Mouse (Mus musculus) ES-Bruce4 (cell line): ENCODE measurements around the gene Acer3. TPM values are rescaled to one million over a fixed set of nuclear protein-coding genes. Genes with fewer than 3 reads are reported as not detected.

ENCODE experiments used
- H3K27ac ChIP-seq: 2 replicates; pipeline ENCODE4 v1.5.1; 2012; ENCODE audit warnings: low read length, inconsistent platforms; ENCODE audit not compliant: insufficient read depth
- H3K27me3 ChIP-seq: 2 replicates; pipeline ENCODE4 v1.6.1; 2012; ENCODE audit warnings: mild to moderate bottlenecking, low read length, inconsistent platforms; ENCODE audit not compliant: control insufficient read depth, poor library complexity, insufficient read depth, severe bottlenecking
- H3K36me3 ChIP-seq: 2 replicates; pipeline ENCODE4 v1.6.1; 2012; ENCODE audit warnings: inconsistent platforms, mild to moderate bottlenecking, low read length, moderate library complexity; ENCODE audit not compliant: control insufficient read depth, poor library complexity, insufficient read depth, severe bottlenecking
- H3K4me1 ChIP-seq: one replicate; pipeline ENCODE4 v1.8.1; 2011; ENCODE audit warnings: low read length; ENCODE audit not compliant: control insufficient read depth, insufficient read depth
- H3K4me3 ChIP-seq: 2 replicates; pipeline ENCODE4 v1.5.1; 2011; ENCODE audit warnings: low read depth, mild to moderate bottlenecking, low read length
- H3K9ac ChIP-seq: 2 replicates; pipeline ENCODE4 v1.6.1; 2012; ENCODE audit warnings: low read depth, mild to moderate bottlenecking, inconsistent platforms; ENCODE audit not compliant: poor library complexity, severe bottlenecking
- H3K9me3 ChIP-seq: replicated peaks from 2 replicates; pipeline ENCODE4 v1.6.1; 2012; ENCODE audit warnings: mild to moderate bottlenecking, low read length, inconsistent platforms; ENCODE audit not compliant: control insufficient read depth, poor library complexity, insufficient read depth, severe bottlenecking
- CTCF ChIP-seq: IDR thresholded peaks from one replicate; pipeline ENCODE4 v1.8.1; 2011; ENCODE audit warnings: low read depth, low read length
- EP300 ChIP-seq: IDR thresholded peaks from 2 replicates; pipeline ENCODE4 v1.6.1; 2011; ENCODE audit warnings: low read depth, low read length; ENCODE audit not compliant: insufficient read depth
- POLR2A ChIP-seq: IDR thresholded peaks from one replicate; pipeline ENCODE4 v1.8.1; 2011; ENCODE audit warnings: low read length; ENCODE audit not compliant: insufficient read depth
- polyA plus RNA-seq: library from polyadenylated mRNA; stranded (reverse); fragments of >200 nt; gene quantifications from 2 replicates; pipeline ENCODE4 v1.2.4, GENCODE M21; 2011; ENCODE audit warnings: low read depth; ENCODE audit not compliant: missing spikeins, insufficient read depth, insufficient read length

The Acer3 gene
- polyA plus RNA-seq, 1 experiment = 18.4 TPM

GRCm38 (mm10) chr7:98164999-98165528, 155.9 kb downstream of the Acer3 start:
- Histone ChIP-seq H3K27ac (no peak overlapping the region), H3K27me3 (no peaks in the 10 kb centered on the region), H3K4me1 (peaks cover 29% of the 10 kb centered on the region), H3K36me3 (no peaks in the 10 kb centered on the region), H3K9me3 (no peaks in the 10 kb centered on the region), H3K9ac (no peak overlapping the region), H3K4me3 (no peak overlapping the region)
- TF ChIP-seq POLR2A = no peak
- peak; percentile 30 for TF ChIP-seq CTCF
- no peak for TF ChIP-seq EP300

DNA sequence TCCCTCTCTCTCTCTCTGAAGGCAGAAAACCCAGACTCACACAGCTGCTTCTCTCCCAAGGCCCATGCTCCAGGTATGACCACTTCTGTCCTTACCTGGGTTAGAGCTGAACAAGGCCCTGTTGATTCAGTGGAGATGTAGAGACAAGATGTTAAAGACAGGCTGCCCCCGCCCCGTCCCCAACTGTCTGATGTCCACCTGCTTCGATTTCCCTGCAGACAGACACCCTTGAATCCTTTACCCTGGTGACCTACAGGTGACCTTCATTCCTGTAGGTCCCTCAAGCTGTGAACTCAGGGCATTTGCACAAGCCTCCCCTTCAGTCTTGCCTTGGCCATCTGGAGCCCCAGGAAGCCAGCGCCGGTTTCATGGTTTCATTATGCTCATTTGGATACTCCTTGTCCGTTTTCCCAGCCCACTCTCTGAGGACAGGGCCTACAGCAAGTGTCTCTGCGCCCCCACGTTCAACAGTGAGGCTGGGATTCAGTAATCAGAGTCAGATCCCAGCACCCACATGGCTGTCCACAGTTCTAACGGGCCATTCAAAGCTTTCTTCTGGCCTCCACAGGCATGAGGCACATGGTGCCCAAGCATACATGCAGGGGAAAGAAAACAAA, 156.5 kb downstream of the Acer3 start:
- no peak overlapping the region for H3K9ac ChIP-seq
- no peaks in the 10 kb centered on the region for H3K36me3 ChIP-seq
- no peaks in the 10 kb centered on the region for H3K27me3 ChIP-seq
- no peaks in the 10 kb centered on the region for H3K9me3 ChIP-seq
- no peak overlapping the region for H3K4me3 ChIP-seq
- H3K4me1 ChIP-seq = peaks cover 29% of the 10 kb centered on the region
- TF ChIP-seq EP300 (peak; percentile 50; the same call in 1 of the 2 replicates), POLR2A (no peak), CTCF (no peak)
- no peak overlapping the region for H3K27ac ChIP-seq

- Histone ChIP-seq H3K9ac (no peak overlapping the region), H3K4me1 (peaks cover 32% of the 10 kb centered on the region), H3K36me3 (no peaks in the 10 kb centered on the region), H3K27ac (no peak overlapping the region), H3K9me3 (no peaks in the 10 kb centered on the region), H3K4me3 (no peak overlapping the region), H3K27me3 (no peaks in the 10 kb centered on the region)
- TF ChIP-seq EP300 = no peak
- no peak for TF ChIP-seq CTCF
- TF ChIP-seq POLR2A = no peak
Observed at GRCm38 (mm10) chr7:98163700-98164099, 157.3 kb downstream of the Acer3 start.

GRCm38 (mm10) chr7:98162239-98162638, 158.8 kb downstream of the Acer3 start:
- Histone ChIP-seq H3K9ac (no peak overlapping the region), H3K27ac (0 out of 2 replicates have a peak overlapping the region, but pooled peaks have one; percentile 16), H3K36me3 (no peaks in the 10 kb centered on the region), H3K9me3 (no peaks in the 10 kb centered on the region), H3K4me3 (no peak overlapping the region), H3K4me1 (peaks cover 33% of the 10 kb centered on the region), H3K27me3 (no peaks in the 10 kb centered on the region)
- TF ChIP-seq EP300 (peak; percentile 75; the same call in 1 of the 2 replicates), CTCF (no peak)

DNA sequence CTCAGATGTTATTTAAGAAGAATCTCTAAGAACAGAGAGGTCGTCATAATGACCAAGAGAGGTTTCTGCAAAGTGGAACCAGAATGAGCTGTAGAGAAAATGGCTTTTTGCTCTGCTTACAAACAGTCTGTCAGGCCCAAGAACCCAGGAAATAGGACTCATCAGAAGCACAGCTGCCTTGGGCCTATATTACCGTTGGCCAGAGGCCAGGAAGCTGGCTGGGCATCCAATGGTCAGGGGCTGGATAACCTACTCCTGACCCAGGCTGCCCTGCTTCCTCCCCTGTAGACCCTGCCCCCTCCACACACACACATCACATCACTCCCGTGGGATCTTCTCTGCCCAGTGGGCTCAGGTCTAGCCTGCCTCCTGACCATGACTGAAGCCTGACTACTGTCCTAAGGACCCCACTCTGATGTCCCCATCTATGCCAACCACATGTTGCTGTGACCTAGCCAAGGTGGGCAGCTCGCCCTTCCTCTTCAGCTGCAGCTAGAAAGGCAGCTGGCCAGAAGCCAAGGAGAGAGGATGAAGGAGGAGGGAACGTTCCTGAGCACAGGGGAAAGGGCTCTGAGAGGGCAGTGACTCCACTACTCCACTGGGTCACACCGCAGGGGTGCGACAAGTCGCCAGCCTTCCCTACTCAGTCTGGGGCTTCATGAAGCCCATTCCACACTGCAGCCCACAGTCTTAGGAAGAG, 160.8 kb downstream of the Acer3 start:
- H3K36me3 ChIP-seq = no peaks in the 10 kb centered on the region
- H3K27me3 ChIP-seq = no peaks in the 10 kb centered on the region
- TF ChIP-seq CTCF (no peak), EP300 (no peak), POLR2A (no peak)
- H3K9ac ChIP-seq = no peak overlapping the region
- H3K4me1 ChIP-seq = peaks cover 33% of the 10 kb centered on the region
- H3K4me3 ChIP-seq = no peak overlapping the region
- H3K9me3 ChIP-seq = no peaks in the 10 kb centered on the region
- no peak overlapping the region for H3K27ac ChIP-seq

DNA sequence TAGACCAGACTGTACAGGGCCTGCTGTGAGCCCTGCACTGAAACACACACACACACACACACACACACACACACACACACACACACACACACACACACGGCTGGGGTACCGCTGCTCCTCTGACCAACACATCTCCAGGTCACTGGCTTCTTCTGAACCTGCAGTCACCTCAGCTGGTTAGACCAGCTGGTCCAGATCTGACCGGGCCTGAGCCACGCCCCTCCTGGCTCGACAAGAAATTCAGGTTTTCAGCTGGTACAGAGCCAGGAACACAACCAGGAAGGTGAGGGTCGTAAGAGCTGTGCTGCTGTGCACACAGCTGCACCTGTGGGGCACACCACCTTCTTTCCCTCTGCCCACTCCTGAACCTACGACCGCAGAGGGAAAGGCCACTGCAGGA, 162.5 kb downstream of the Acer3 start:
- Histone ChIP-seq H3K27me3 (no peaks in the 10 kb centered on the region), H3K36me3 (no peaks in the 10 kb centered on the region), H3K27ac (peak overlapping the region; percentile 77), H3K4me1 (peaks cover 24% of the 10 kb centered on the region), H3K9me3 (no peaks in the 10 kb centered on the region), H3K4me3 (peak overlapping the region; percentile 26), H3K9ac (no peak overlapping the region)
- TF ChIP-seq POLR2A (no peak), EP300 (peak; percentile 99)
